Mouse (Mus musculus) heart, adult 10 weeks (tissue): ENCODE data around the gene Gsg1. TPM values are rescaled to one million over a fixed set of nuclear protein-coding genes. Genes with fewer than 3 reads are reported as not detected.

Source experiments
- polyA plus RNA-seq: library from polyadenylated mRNA; stranded (reverse); fragments of 350-450 nt; fragmentation: Illumina TruSeq; extraction: RNeasy Lipid Tissue Mini Kit (QIAGEN cat#74804); gene quantifications from one replicate; pipeline ENCODE4 v1.2.3, GENCODE M21; 2014; ENCODE audit warnings: low read depth, low replicate concordance

Gsg1 gene
- not detected for polyA plus RNA-seq

GRCm38 (mm10) chr6:135254153-135254552, at the start of gene Gsg1:
Gene Gsg1 (minus strand): TSS chr6:135254351.

GRCm38 (mm10) chr6:135197921-135198532, 56.1 kb downstream of the Gsg1 start, which contains the start of the genes Fam234b and Hebp1:
Gene Fam234b (plus strand): TSS chr6:135197977.
Gene Hebp1 (minus strand): TSS chr6:135198022.

Other genes with a start within 250 kb of the Gsg1 start
- 43.4 TPM for gene Ddx47, start 242.7 kb downstream of the Gsg1 start, polyA plus RNA-seq
- 0.84 TPM for gene Gprc5a, start 188.7 kb downstream of the Gsg1 start, polyA plus RNA-seq
- not detected for gene Gprc5d, start 136.1 kb downstream of the Gsg1 start, polyA plus RNA-seq
- 5.4 TPM for gene Fam234b, start 56.4 kb downstream of the Gsg1 start, polyA plus RNA-seq
- gene Hebp1, start 56.3 kb downstream of the Gsg1 start, polyA plus RNA-seq, result 18.4 TPM
- not detected for gene Pbp2, start 56.1 kb upstream of the Gsg1 start, polyA plus RNA-seq
- 56.7 TPM for gene Emp1, start 108.2 kb upstream of the Gsg1 start, polyA plus RNA-seq